Mouse (Mus musculus) layer of hippocampus, adult 11-12 months (tissue): ENCODE measurements around the gene Ptrh1.

Source experiments
- DNase-seq: peaks from one replicate; pipeline ENCODE4 v3.0.0; 2022; ENCODE audit warnings: low spot score

The Ptrh1 gene

DNA sequence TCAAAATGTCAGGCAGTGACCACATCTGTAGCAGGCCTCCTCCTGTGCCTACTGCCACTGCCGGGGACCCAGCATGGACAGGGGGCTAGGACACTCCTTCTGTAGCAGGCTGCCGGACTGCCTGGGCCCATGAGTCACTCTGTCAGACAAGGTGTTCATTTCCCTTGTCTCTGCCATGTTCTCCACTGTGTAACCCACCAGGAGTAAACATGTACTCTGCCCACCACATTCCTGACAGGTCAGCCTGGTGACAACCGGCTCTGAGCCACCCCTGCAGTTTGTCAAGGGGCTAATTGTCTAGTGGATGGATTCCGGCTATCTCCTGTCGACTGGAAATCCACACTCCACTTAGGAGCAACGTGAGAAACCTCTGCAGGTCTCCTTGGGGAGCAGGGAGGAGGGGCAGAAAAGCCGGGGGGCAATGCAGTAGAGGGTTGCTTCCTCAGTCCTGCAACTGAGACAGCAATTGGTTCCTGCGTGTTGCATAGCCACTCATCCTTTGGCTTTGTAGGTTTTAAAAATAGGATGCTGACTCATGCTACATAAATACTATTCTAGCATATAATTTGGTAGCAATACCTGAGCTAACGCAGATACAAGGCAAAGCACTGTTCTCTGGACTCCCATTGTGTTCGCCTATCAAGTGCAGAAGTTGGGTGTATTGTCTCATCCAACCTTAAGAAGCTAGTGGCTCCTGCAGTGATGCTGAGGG, 22.8 kb downstream of the Ptrh1 start:
- DNase-seq, result no peak

DNA sequence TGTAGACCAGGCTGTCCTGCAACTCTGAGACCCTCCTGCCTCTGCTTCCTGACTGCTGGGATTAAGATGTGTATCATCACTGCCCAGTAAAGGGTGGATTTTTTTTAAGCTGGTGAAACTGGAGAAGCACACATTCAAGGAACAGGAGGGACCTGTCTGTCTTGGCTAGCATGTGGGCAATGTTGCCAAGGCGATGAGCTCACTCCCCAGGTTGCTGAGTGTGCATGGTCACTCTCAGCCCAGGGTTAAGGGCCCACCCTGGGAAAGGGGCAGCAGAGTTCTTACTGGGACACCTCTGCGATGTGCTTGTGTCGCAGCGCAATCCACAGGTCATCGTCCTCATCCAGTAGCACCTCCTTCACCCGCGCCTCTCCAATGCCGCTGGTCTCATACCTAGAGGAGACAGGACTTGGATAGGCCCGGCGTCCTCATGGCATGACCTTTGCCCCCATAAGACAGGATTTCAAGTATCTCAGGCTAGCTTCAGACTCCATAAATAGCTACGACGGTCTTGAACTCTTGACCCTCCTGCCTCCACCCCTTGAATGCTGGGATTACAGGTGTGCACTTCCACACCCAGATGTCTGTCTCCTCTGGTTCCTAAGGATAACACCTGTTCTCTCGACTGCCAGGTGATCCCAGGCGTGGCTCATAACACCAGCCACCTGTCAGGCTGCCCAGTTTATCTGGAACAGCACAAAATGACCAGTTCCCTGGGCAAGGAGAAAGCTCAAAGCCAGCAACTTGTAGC, 33.4 kb downstream of the Ptrh1 start:
- no peak for DNase-seq

DNA sequence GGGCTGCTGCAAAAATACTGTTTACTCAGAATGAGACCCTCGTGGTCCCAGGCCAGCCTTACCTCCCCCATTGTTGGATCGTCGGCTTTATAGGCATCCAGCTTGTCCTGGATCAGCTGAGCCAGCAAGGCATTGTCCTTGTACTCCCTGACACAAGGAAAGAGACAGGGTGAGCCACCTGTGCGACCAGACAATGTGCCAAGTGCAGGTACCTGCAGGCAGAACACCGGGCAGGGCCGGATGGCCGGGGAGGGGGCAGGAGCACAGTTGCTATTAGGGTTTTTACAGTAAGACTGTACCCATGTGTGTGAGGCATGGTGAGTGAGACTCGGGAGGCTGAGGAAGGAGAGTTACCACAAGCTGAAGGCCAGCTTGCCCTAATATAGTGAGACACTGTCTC, 36.4 kb downstream of the Ptrh1 start:
- DNase-seq, result no peak

DNA sequence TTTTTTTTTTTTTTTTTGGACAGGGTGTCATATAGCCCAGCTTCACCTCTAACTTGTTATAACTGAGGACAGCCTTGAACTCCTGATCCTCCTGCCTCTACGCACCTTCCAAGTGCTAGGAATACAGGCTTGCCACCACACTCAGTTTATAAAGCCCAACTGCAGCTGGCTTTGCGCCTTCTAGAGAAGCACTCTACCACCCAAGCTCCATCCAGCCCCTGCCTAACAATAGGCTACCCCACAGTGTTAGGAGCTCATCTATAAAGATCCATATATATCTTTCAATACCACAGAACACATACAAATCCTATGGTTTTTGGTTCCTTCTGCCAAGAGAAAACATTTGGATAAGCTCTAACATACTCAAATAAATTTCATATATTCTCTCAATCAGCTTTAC, 40.9 kb downstream of the Ptrh1 start:
- no peak for DNase-seq

DNA sequence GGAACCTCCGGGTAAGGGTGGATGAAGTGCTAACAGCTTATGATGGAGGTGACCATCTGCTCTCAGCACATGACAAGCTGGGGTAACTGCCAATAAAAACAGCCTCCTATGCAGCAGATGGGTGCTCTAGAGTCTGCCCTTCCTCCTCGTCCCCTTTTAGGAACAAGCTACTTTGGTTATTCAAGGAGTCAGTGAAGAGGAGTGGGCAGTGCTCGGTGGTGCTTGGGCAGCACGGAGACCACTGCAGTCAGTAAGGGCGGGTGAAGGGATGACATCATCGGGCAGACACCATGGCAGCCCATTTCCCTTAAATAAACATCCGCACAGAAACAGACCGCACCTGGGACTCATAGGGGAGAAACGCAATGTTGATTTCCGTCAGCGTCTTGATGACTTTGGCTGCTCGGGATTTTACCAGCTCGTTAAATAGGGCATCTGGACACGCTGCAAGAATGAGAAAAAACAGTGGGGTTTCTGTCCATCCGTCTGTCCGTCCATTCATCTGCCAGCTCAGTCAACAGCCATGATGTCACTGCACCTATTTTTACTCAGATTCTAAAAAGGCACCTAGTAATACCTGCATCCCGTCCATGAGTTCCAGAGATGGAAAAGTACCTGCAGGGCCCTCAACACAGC, 41.5 kb downstream of the Ptrh1 start:
- DNase-seq, result peak; percentile 79

DNA sequence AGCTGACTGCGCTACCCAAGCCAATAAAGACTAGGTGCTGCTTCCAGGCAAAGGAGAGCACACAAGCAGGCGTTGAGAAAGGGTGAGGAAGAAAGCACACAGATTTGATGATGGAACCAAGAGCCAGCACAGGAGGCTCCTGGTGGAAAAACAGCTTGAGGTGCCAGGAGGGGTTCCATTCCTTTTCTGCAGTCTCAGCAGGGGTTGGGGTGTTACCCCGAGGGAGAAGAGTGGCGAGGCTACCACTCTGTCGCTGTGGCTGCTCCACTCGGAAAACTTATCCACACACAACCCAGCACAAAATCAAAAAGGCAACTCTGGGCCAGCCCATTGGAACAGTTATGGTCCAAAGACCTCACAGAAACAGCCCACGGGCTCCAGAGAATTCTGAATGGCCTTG, 42.0 kb downstream of the Ptrh1 start:
- no peak for DNase-seq

DNA sequence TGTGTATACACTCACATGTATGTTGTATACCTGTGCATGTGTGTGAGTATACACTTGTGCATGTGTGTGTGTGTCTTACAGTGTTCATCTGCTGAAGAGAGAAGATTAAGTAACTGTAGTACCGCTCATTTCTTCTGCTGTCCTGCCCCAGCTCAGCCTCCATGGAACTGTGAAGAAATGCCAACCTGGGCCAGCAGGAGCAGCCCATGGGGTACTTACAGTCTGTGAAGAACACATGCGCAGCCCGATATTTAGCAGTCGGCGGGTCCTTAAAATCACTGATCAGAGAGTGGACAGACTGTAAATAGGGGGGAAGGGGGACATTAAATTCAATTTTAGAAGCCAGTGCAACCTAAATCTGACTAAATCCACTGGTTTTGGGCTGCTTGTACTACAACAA, 42.6 kb downstream of the Ptrh1 start:
- no peak for DNase-seq

DNA sequence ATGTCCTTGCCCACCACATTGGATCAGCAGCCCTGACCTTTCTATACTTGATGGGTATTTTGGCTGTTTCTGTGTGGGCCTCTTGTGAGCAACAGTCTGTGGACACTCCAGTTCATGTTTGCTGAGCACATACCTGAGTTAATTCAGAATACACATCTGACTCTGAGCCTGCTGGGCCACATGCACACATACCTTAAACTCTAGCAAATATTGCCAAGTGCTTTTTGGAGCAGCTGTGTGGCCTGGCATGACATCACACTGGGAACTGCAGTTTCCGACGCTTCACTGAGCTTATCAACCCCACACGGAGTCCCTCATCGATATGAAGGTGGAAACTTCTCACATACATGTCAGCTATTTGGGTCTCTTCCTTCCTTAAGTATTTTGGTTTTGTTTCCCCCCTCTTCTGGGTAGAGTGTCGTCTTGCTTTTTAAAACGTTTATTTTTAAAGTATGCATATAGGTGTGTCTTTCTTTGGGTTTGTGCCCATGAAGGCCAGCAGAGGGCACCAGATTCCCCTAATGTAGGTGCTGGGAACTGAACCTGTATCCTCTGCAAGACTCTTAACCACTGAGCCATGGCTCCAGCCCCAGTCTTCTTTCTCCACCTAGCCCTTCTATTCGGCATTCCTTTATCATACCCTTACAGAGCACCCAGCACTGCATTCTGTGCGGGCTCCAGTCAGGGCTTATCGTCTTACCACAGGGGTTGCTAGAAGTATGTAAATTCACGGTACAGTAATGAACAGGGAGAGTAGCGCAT, 45.6 kb downstream of the Ptrh1 start:
- peak; percentile 42 for DNase-seq

DNA sequence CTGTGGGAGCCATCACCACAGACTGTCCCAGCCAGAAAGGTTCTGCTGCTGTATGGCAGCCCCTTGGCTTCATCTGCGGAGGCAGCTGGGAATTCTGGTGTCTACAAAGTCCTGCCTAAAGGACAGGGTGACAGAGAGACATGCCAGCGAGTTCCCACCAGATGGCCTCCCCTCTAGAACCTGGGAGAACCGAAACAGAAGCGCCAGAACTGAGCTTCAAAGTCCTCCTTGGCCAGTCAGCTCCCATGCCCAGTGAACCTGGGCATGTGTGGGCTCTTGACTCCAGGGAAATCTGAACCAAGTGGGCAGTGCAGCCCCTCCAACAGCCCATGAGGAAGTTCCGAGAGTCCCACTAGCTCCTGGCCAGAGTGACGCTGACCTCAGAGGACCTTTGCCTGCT, 47.1 kb downstream of the Ptrh1 start:
- DNase-seq, result no peak

DNA sequence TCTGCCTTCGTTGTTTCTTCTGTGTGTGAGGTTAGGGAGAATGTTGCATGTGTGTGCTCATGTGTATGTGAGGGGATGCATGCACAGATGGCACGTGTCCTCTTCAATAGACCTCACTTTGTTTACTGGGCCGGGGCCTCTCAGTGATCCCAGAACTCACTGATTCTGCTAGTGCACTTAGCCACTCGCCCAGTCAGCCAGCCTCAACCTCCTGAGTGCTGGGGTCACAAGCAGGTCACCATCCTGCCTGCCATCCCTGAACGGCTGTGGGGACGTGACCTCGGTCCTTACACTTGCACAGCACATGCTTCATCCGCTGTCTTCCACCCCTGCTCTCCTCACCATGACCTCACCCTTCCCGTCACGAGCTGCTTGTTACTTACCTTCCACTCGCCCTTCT, 47.6 kb downstream of the Ptrh1 start:
- DNase-seq, result no peak

DNA sequence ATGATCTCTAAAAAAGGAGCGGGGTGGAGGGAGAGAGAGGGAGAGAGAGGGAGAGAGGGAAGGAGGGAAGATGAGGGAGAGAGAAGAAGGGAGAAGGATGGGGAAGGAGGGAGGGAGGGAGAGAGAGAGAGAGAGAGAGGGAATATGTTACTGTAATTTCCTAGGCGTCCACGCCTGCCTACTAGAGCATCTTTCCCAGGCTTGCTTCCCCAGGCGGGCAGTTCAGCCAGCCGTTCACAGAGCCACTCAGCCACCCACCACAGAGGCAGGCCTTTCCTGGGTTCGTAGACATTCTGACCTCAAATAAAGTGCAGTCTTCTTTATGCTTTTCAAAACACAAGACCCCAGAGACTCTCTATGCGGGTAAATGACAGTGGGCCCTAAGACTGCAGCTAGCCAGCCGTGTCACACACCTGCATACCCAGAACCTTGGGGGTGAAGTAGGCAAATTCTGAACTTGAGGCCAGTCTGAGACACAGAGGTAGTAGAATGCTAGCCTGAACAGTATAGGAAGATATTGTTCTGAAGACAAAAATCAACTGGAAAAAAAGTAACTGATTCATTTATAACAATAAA, 48.1 kb downstream of the Ptrh1 start:
- no peak for DNase-seq

DNA sequence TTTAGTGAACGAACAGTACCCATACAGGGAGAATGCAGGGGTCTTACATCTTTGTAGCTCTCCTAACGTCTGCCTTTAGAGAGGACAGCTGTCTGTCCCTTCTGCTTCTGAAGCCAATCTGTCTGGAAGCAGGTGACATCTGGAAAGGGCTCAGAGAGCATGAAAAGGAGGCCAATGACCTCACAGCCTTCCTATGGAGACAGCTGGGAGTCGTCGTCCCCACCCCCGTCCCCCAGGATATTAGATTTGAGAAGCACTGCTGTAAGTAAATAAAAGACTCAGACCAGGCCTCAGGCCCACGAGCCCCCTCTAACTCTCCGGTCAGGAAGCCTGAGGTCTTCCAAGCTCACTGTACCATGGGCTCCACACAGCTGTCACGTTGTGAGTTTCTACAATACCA, 48.6 kb downstream of the Ptrh1 start:
- no peak for DNase-seq

DNA sequence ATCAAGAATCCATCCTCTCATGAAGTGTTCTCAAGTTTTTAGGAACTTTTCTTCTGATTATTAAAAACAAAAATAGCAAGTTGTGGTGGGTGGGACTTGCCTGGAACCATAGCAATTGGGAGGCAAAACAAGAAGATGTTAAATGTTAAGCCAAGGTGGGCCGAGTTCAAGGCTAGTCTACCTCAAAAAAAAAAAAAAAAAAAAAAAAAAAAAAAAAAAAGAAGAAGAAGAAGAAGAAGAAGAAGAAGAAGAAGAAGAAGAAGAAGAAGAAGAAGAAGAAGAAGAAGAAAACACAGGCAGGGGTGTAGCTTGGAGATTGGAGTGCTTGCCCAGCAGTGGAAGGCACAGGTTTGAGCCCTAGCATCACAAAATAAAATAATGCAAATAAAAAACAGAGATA, 49.2 kb downstream of the Ptrh1 start:
- DNase-seq, result no peak

DNA sequence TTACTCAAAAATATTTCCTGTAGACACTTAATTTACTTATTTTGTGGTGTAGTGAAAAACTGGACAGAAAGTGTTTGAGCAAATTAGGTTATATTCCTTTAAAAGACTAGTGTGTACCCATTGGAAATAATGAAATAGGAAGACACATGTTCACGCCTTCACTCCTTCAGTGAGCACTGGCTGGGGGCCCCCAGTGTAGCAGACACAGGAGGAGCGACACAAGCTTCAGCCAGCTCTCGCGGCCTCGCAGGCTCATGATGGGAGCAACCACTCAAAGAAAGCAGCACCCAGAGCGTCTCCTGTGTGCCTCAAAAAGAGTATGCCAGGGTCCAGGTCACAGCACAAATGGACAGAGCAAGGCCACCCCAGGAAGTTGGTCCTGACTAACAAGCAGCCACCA, 50.2 kb downstream of the Ptrh1 start:
- no peak for DNase-seq
